In genomic region chr16:20824226-20824625, GRCm38 (mm10) we compare ENCODE assay signal across 8 mouse cellular contexts.
DNase-seq lines count a peak whose midpoint lies in the region.

No protein-coding gene starts in this region.

- peak; percentile 79 for DNase-seq in layer of hippocampus, adult 11-12 months (ENCODE audit: low spot score)
- no peak for DNase-seq in layer of hippocampus, postnatal 25 days (ENCODE audit: extremely low spot score in 1 of 2, low spot score in 1 of 2)
- DNase-seq in cerebellum, adult 11-12 months: peak; percentile 64
- DNase-seq in frontal cortex, adult 2 months (ENCODE audit: extremely low spot score in 1 of 2, low spot score in 1 of 2): peak; percentile 86 to 88
- DNase-seq in left cerebral cortex, adult 9 months (ENCODE audit: low spot score in 2 of 2): peak; percentile 69 to 89
- no peak for DNase-seq in heart, adult 8-10 months (ENCODE audit: low spot score)
- DNase-seq in embryo, embryonic 10.5 days (ENCODE audit: low spot score): no peak
- DNase-seq in urinary bladder, adult 18-20 months (ENCODE audit: low spot score in 2 of 2): no peak

Comparison
In these comparisons a context has a peak if more than half of its experiments do, and no peak if none do; other contexts are left out.
1. DNase-seq: peak in layer of hippocampus, adult 11-12 months (single experiment), cerebellum, adult 11-12 months (single experiment), frontal cortex, adult 2 months (2 of 2) and left cerebral cortex, adult 9 months (2 of 2); none in layer of hippocampus, postnatal 25 days (0 of 2), heart, adult 8-10 months (single experiment), embryo, embryonic 10.5 days (single experiment) and urinary bladder, adult 18-20 months (0 of 2).